Mouse (Mus musculus): Measurements from ENCODE around the gene Msrb3. TPM values are rescaled to one million over a fixed set of nuclear protein-coding genes. Genes with fewer than 3 reads are reported as not detected.

The Msrb3 gene
- polyA plus RNA-seq, 1 experiment, result 9.4 TPM

GRCm38 (mm10) chr10:120861674-120862073, 37.2 kb downstream of the Msrb3 start:
- WGBS, result 82% methylated on average over 12 of the region's 12 CpGs
- TF ChIP-seq CTCF (conservative IDR thresholded peaks at IDR 0.05; ENCODE audit: insufficient read depth, insufficient read length, low read depth, low read length), result no peak
- no peak for TF ChIP-seq POLR2A (IDR thresholded peaks at IDR 0.05; ENCODE audit: low read depth, low read length)
- no peak for DNase-seq
- no peak overlapping the region for H3K4me3 ChIP-seq (ENCODE audit: insufficient read depth, low read depth, low read length)
- no peaks in the 10 kb centered on the region for H3K36me3 ChIP-seq (ENCODE audit: control insufficient read depth, insufficient read depth, low read length)
- H3K27ac ChIP-seq (ENCODE audit: insufficient read depth, low read depth, low read length), result no peak overlapping the region
- no peaks in the 10 kb centered on the region for H3K27me3 ChIP-seq (replicated peaks; ENCODE audit: control insufficient read depth, insufficient read depth, low read length)
- no peaks in the 10 kb centered on the region for H3K4me1 ChIP-seq (ENCODE audit: control insufficient read depth, insufficient read depth, low read length)

DNA sequence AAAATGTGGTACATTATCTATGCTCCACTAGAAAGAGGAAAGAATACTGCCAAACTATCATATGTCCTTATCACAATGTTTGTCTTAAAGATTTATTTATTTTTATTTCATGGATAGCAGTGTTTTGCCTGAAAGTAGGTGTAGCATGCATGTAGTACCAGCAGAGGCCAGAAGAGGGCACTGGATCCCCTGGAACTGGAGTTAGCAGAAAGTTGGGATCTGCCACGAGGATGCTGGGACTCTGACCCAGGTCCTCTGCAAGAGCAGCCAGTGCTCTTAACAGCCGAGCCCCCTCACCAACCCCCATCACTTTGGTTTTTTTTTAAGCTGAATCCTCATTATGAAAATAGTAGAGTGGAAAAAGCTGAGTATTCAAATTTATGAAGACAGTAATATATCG, 37.7 kb downstream of the Msrb3 start:
- no peaks in the 10 kb centered on the region for H3K4me1 ChIP-seq (ENCODE audit: control insufficient read depth, insufficient read depth, low read length)
- peak; percentile 54 for TF ChIP-seq CTCF (conservative IDR thresholded peaks at IDR 0.05; ENCODE audit: insufficient read depth, insufficient read length, low read depth, low read length)
- TF ChIP-seq POLR2A (IDR thresholded peaks at IDR 0.05; ENCODE audit: low read depth, low read length), result no peak
- H3K4me3 ChIP-seq (ENCODE audit: insufficient read depth, low read depth, low read length), result no peak overlapping the region
- H3K27me3 ChIP-seq (replicated peaks; ENCODE audit: control insufficient read depth, insufficient read depth, low read length), result no peaks in the 10 kb centered on the region
- no peaks in the 10 kb centered on the region for H3K36me3 ChIP-seq (ENCODE audit: control insufficient read depth, insufficient read depth, low read length)
- 78% methylated on average over 3 of the region's 3 CpGs for WGBS
- DNase-seq, result peak; percentile 29
- no peak overlapping the region for H3K27ac ChIP-seq (ENCODE audit: insufficient read depth, low read depth, low read length)

DNA sequence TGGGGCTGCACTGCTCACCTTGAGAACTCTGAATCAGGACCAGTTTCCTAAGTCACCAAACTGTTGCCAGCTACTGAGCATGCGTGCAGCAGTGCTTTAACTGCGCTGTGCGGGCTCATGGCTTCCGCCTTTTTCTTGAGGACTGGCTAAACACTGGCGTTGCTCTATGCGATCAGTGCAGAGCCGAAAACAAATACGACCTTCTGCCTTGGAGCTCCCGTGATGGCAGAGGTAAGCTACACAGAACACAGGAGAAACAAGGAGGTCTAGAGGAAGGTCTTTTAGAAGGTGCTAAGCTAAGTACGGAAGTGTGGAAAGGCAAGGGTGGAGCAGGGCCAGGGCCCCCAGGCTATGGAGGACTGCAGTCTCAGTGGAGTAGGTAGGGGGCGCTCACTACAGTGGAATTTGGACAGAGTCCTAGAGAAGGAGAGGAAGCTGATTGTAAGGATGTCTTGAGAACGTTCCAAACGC, 41.3 kb downstream of the Msrb3 start:
- DNase-seq, result peak; percentile 35
- TF ChIP-seq POLR2A (IDR thresholded peaks at IDR 0.05; ENCODE audit: low read depth, low read length) (no peak), CTCF (conservative IDR thresholded peaks at IDR 0.05; ENCODE audit: insufficient read depth, insufficient read length, low read depth, low read length) (peak; percentile 52)
- Histone ChIP-seq H3K27me3 (replicated peaks; ENCODE audit: control insufficient read depth, insufficient read depth, low read length) (no peaks in the 10 kb centered on the region), H3K4me3 (ENCODE audit: insufficient read depth, low read depth, low read length) (0 out of 2 replicates have a peak overlapping the region, but pooled peaks have one; percentile 25), H3K36me3 (ENCODE audit: control insufficient read depth, insufficient read depth, low read length) (no peaks in the 10 kb centered on the region), H3K27ac (ENCODE audit: insufficient read depth, low read depth, low read length) (no peak overlapping the region), H3K4me1 (ENCODE audit: control insufficient read depth, insufficient read depth, low read length) (no peaks in the 10 kb centered on the region)
- WGBS, result 42% methylated on average over 13 of the region's 13 CpGs

- no peak for DNase-seq
- Histone ChIP-seq H3K4me3 (ENCODE audit: insufficient read depth, low read depth, low read length) (no peak overlapping the region), H3K4me1 (ENCODE audit: control insufficient read depth, insufficient read depth, low read length) (0 out of 2 replicates have a peak, but pooled peaks cover 6% of the 10 kb centered on the region), H3K27ac (ENCODE audit: insufficient read depth, low read depth, low read length) (no peak overlapping the region), H3K27me3 (replicated peaks; ENCODE audit: control insufficient read depth, insufficient read depth, low read length) (no peaks in the 10 kb centered on the region), H3K36me3 (ENCODE audit: control insufficient read depth, insufficient read depth, low read length) (no peaks in the 10 kb centered on the region)
- no peak for TF ChIP-seq CTCF (conservative IDR thresholded peaks at IDR 0.05; ENCODE audit: insufficient read depth, insufficient read length, low read depth, low read length)
- no peak for TF ChIP-seq POLR2A (IDR thresholded peaks at IDR 0.05; ENCODE audit: low read depth, low read length)
- 86% methylated on average over 10 of the region's 10 CpGs for WGBS
These were observed 44.6 kb downstream of the Msrb3 start for GRCm38 (mm10) chr10:120854329-120854728.

DNA sequence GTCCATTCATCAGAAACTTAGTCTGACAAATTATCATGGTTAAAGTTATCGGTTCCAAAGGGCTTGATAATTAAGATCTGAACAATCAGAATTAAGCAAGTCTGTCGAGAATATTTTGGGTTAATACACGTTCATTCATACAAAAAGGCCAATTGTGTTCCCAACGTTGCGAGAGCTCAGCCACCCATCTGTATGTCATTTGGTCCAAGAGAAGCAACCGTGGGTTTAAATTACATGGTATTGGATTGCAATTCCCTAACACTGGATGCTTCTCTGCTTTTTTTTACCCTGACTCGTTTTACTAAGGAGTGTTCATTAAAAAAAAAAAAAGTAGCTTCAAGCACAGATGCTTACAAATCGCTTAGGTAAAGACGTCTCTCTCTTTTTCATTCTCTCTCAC, 45.1 kb downstream of the Msrb3 start:
- no peak for TF ChIP-seq CTCF (conservative IDR thresholded peaks at IDR 0.05; ENCODE audit: insufficient read depth, insufficient read length, low read depth, low read length)
- TF ChIP-seq POLR2A (IDR thresholded peaks at IDR 0.05; ENCODE audit: low read depth, low read length), result no peak
- H3K27me3 ChIP-seq (replicated peaks; ENCODE audit: control insufficient read depth, insufficient read depth, low read length), result no peaks in the 10 kb centered on the region
- H3K36me3 ChIP-seq (ENCODE audit: control insufficient read depth, insufficient read depth, low read length), result no peaks in the 10 kb centered on the region
- DNase-seq, result no peak
- WGBS, result 74% methylated on average over 9 of the region's 9 CpGs
- 0 out of 2 replicates have a peak, but pooled peaks cover 6% of the 10 kb centered on the region for H3K4me1 ChIP-seq (ENCODE audit: control insufficient read depth, insufficient read depth, low read length)
- H3K4me3 ChIP-seq (ENCODE audit: insufficient read depth, low read depth, low read length), result no peak overlapping the region
- H3K27ac ChIP-seq (ENCODE audit: insufficient read depth, low read depth, low read length), result no peak overlapping the region

- WGBS, result 55% methylated on average over 9 of the region's 9 CpGs
- Histone ChIP-seq H3K4me1 (ENCODE audit: control insufficient read depth, insufficient read depth, low read length) (0 out of 2 replicates have a peak, but pooled peaks cover 6% of the 10 kb centered on the region), H3K4me3 (ENCODE audit: insufficient read depth, low read depth, low read length) (no peak overlapping the region), H3K27me3 (replicated peaks; ENCODE audit: control insufficient read depth, insufficient read depth, low read length) (no peaks in the 10 kb centered on the region), H3K36me3 (ENCODE audit: control insufficient read depth, insufficient read depth, low read length) (no peaks in the 10 kb centered on the region), H3K27ac (ENCODE audit: insufficient read depth, low read depth, low read length) (no peak overlapping the region)
- TF ChIP-seq CTCF (conservative IDR thresholded peaks at IDR 0.05; ENCODE audit: insufficient read depth, insufficient read length, low read depth, low read length), result no peak
- TF ChIP-seq POLR2A (IDR thresholded peaks at IDR 0.05; ENCODE audit: low read depth, low read length), result no peak
- no peak for DNase-seq
These were observed 47.6 kb downstream of the Msrb3 start for GRCm38 (mm10) chr10:120851196-120851781.

DNA sequence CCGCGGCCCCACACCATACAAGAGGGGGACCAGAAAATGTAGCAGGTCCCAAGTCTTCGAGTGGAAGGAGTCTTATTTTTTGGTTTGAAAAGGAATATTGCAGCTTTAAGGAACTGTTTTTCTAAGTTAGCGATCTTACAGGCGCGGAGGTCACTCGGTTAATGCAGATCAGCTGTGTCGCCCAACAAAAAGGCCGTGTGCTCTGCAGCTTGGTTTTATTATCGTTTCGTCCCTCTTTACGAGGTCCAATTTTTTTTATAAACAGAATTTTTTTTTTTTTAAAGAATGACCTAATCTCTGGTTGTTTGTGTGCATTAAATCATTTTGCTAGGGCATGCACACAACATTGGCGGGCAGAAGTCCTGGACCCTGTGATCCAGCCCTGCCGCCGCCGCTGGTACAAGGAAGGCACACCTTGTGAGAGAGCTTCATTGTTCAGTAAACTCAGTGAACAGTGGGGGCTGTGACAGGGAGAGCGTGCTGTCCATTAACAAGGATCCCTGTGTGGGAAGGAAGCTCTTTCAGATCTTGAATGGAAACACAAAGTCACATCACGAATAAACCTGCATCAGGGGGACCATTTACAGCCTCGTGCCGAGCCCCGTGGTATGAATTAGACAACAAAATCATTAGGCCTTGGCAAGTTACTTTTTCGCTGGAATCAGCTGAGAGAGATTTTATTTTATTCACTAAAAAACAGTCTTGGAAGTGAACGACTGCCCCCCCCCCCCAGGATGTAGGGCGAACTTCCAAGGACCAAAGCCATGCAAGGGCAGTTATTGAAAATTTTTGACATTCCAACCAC, 48.3 kb downstream of the Msrb3 start:
- no peaks in the 10 kb centered on the region for H3K27me3 ChIP-seq (replicated peaks; ENCODE audit: control insufficient read depth, insufficient read depth, low read length)
- TF ChIP-seq CTCF (conservative IDR thresholded peaks at IDR 0.05; ENCODE audit: insufficient read depth, insufficient read length, low read depth, low read length) (no peak), POLR2A (IDR thresholded peaks at IDR 0.05; ENCODE audit: low read depth, low read length) (no peak)
- no peaks in the 10 kb centered on the region for H3K36me3 ChIP-seq (ENCODE audit: control insufficient read depth, insufficient read depth, low read length)
- H3K4me3 ChIP-seq (ENCODE audit: insufficient read depth, low read depth, low read length), result 0 out of 2 replicates have a peak overlapping the region, but pooled peaks have one; percentile 3
- WGBS, result 44% methylated on average over 24 of the region's 24 CpGs
- 0 out of 2 replicates have a peak, but pooled peaks cover 6% of the 10 kb centered on the region for H3K4me1 ChIP-seq (ENCODE audit: control insufficient read depth, insufficient read depth, low read length)
- DNase-seq, result peak; percentile 41
- H3K27ac ChIP-seq (ENCODE audit: insufficient read depth, low read depth, low read length), result no peak overlapping the region

Measured in kidney, adult 2 months (tissue).